Mouse (Mus musculus) kidney, embryonic 16.5 days (tissue): ENCODE results near the gene Cnih2. TPM values are rescaled to one million over a fixed set of nuclear protein-coding genes. Genes with fewer than 3 reads are reported as not detected.
A peak's percentile ranks its signal among the peaks of the same experiment; 100 is the strongest.

ENCODE experiments used
- ATAC-seq: fragments of 200-750 bp; cut with Nextera tagmentation; 2 replicates; pipeline ENCODE4 v1.8.0; 2017; ENCODE audit warnings: moderate TSS enrichment; ENCODE audit not compliant: low FRiP score, low TSS enrichment
- H3K27ac ChIP-seq: fragments of 300-500 bp; sonication (generic); 2 replicates; pipeline ENCODE4 v1.5.1; 2014; ENCODE audit warnings: low read length
- H3K27me3 ChIP-seq: fragments of 300-500 bp; sonication (generic); 2 replicates; pipeline ENCODE4 v1.6.1; 2014; ENCODE audit warnings: low read length, control low read depth, mixed read lengths; ENCODE audit not compliant: insufficient read depth
- H3K36me3 ChIP-seq: fragments of 300-500 bp; sonication (generic); 2 replicates; pipeline ENCODE4 v1.6.1; 2014; ENCODE audit warnings: low read length, control low read depth, mixed read lengths; ENCODE audit not compliant: insufficient read depth
- H3K4me1 ChIP-seq: fragments of 300-500 bp; sonication (generic); 2 replicates; pipeline ENCODE4 v1.6.1; 2014; ENCODE audit warnings: low read length, control low read depth, mixed read lengths; ENCODE audit not compliant: insufficient read depth
- H3K4me2 ChIP-seq: fragments of 300-500 bp; sonication (generic); replicated peaks from 2 replicates; pipeline ENCODE4 v1.6.1; 2014; ENCODE audit warnings: low read depth, low read length
- H3K4me3 ChIP-seq: fragments of 300-500 bp; sonication (generic); 2 replicates; pipeline ENCODE4 v1.5.1; 2014; ENCODE audit warnings: mild to moderate bottlenecking, low read length
- H3K9ac ChIP-seq: fragments of 300-500 bp; sonication (generic); replicated peaks from 2 replicates; pipeline ENCODE4 v1.6.1; 2014; ENCODE audit warnings: low read length
- H3K9me3 ChIP-seq: fragments of 300-500 bp; sonication (generic); 2 replicates; pipeline ENCODE4 v1.6.1; 2016; ENCODE audit warnings: low read length, control low read depth
- WGBS: fragments of 180-500 bp; shearing (Covaris S2); extraction: QIAGEN DNeasy Blood & Tissue Kit; methylation state at CpG from one replicate; pipeline ENCODE4 v1.1.7; 2014; 5-methylcytosine and 5-hydroxymethylcytosine counted together
- polyA plus RNA-seq: library from polyadenylated mRNA; unstranded; fragments of >200 nt; fragmentation: Nextera tagmentation; extraction: Ambion mirVana; gene quantifications from 2 replicates; pipeline ENCODE4 v1.2.1, GENCODE M21; 2015

The Cnih2 gene
- polyA plus RNA-seq, 1 experiment from 2014 or later = 10.8 TPM

- WGBS = 80% methylated on average over 7 of the region's 7 CpGs
- peaks cover 22% of the 10 kb centered on the region for H3K27me3 ChIP-seq
- peak overlapping the region; percentile 42 for H3K9ac ChIP-seq
These were observed 28.3 kb downstream of the Cnih2 start for GRCm38 (mm10) chr19:5069978-5070377.

GRCm38 (mm10) chr19:5069486-5069885 is 28.8 kb downstream of the Cnih2 start:
- Histone ChIP-seq H3K27me3 (peaks cover 22% of the 10 kb centered on the region), H3K4me3 (peak overlapping the region; percentile 62), H3K4me1 (peaks cover 58% of the 10 kb centered on the region), H3K9ac (no peak overlapping the region), H3K4me2 (peak overlapping the region; percentile 77), H3K27ac (no peak overlapping the region), H3K36me3 (no peaks in the 10 kb centered on the region), H3K9me3 (no peaks in the 10 kb centered on the region)
- no peak for ATAC-seq
- 74% methylated on average over 5 of the region's 5 CpGs for WGBS

More at GRCm38 (mm10) chr19:5069978-5070377, 28.3 kb downstream of the Cnih2 start:
- no peaks in the 10 kb centered on the region for H3K9me3 ChIP-seq
- H3K27ac ChIP-seq = 0 out of 2 replicates have a peak overlapping the region, but pooled peaks have one; percentile 54
- H3K4me2 ChIP-seq = peak overlapping the region; percentile 77
- ATAC-seq = no peak
- no peaks in the 10 kb centered on the region for H3K36me3 ChIP-seq
- peaks cover 55% of the 10 kb centered on the region for H3K4me1 ChIP-seq
- H3K4me3 ChIP-seq = peak overlapping the region; percentile 62

GRCm38 (mm10) chr19:5068570-5069234 is 29.6 kb downstream of the Cnih2 start:
- Histone ChIP-seq H3K9ac (peak overlapping the region; percentile 78), H3K27ac (peak overlapping the region; percentile 56), H3K4me1 (peaks cover 58% of the 10 kb centered on the region), H3K9me3 (no peaks in the 10 kb centered on the region), H3K4me2 (peak overlapping the region; percentile 77), H3K4me3 (peak overlapping the region; percentile 62), H3K27me3 (peaks cover 22% of the 10 kb centered on the region), H3K36me3 (no peaks in the 10 kb centered on the region)
- no peak for ATAC-seq
- 21% methylated on average over 21 of the region's 21 CpGs for WGBS

- peak within 1 kb of the TSS; percentile 62 for H3K4me3 ChIP-seq
- peak within 1 kb of the TSS; percentile 78 for H3K9ac ChIP-seq
- 2% methylated on average over 43 of the region's 56 CpGs for WGBS
- peaks cover 58% of the 10 kb centered on the region for H3K4me1 ChIP-seq
- H3K4me2 ChIP-seq = peak within 1 kb of the TSS; percentile 77
- peak; percentile 64 for ATAC-seq
- peaks cover 20% of the 10 kb centered on the region for H3K27me3 ChIP-seq
- H3K27ac ChIP-seq = peak within 1 kb of the TSS; percentile 94
- no peaks in the 10 kb centered on the region for H3K9me3 ChIP-seq
- no peaks in the 10 kb centered on the region for H3K36me3 ChIP-seq
These were observed 30.3 kb downstream of the Cnih2 start, which contains the start of gene Cd248 for GRCm38 (mm10) chr19:5067867-5068569. Gene Cd248, plus strand, starts transcription at chr19:5068078.

GRCm38 (mm10) chr19:5067040-5067799 is 31.1 kb downstream of the Cnih2 start:
- Histone ChIP-seq H3K36me3 (no peaks in the 10 kb centered on the region), H3K4me3 (peak overlapping the region; percentile 62), H3K9ac (peak overlapping the region; percentile 78), H3K4me2 (peak overlapping the region; percentile 77), H3K27ac (peak overlapping the region; percentile 94), H3K27me3 (peaks cover 20% of the 10 kb centered on the region), H3K4me1 (peaks cover 51% of the 10 kb centered on the region), H3K9me3 (no peaks in the 10 kb centered on the region)
- WGBS = 6% methylated on average over 15 of the region's 15 CpGs
- ATAC-seq = peak; percentile 8; the same call in 1 of the 2 replicates

- Histone ChIP-seq H3K27ac (no peak overlapping the region), H3K4me2 (no peak overlapping the region), H3K27me3 (peaks cover 15% of the 10 kb centered on the region), H3K4me3 (no peak overlapping the region), H3K4me1 (peaks cover 54% of the 10 kb centered on the region), H3K9ac (no peak overlapping the region), H3K9me3 (no peaks in the 10 kb centered on the region), H3K36me3 (no peaks in the 10 kb centered on the region)
- WGBS = 54% methylated on average over 7 of the region's 7 CpGs
- ATAC-seq = no peak
These were observed 33.2 kb downstream of the Cnih2 start for GRCm38 (mm10) chr19:5065104-5065503.

- WGBS = 55% methylated on average over 6 of the region's 6 CpGs
- ATAC-seq = no peak
- peaks cover 3% of the 10 kb centered on the region; the same call in 1 of the 2 replicates for H3K27me3 ChIP-seq
- H3K36me3 ChIP-seq = no peaks in the 10 kb centered on the region
- no peak overlapping the region for H3K4me3 ChIP-seq
- peaks cover 52% of the 10 kb centered on the region for H3K4me1 ChIP-seq
- no peak overlapping the region for H3K27ac ChIP-seq
- H3K9me3 ChIP-seq = no peaks in the 10 kb centered on the region
- no peak overlapping the region for H3K4me2 ChIP-seq
- H3K9ac ChIP-seq = no peak overlapping the region
These were observed 35.9 kb downstream of the Cnih2 start for GRCm38 (mm10) chr19:5062446-5062845.

- Histone ChIP-seq H3K9ac (no peak overlapping the region), H3K9me3 (no peaks in the 10 kb centered on the region), H3K27ac (no peak overlapping the region), H3K4me2 (no peak overlapping the region), H3K4me1 (peaks cover 48% of the 10 kb centered on the region), H3K4me3 (no peak overlapping the region), H3K27me3 (no peaks in the 10 kb centered on the region), H3K36me3 (no peaks in the 10 kb centered on the region)
- 90% methylated on average over 5 of the region's 5 CpGs for WGBS
- no peak for ATAC-seq
These were observed 36.3 kb downstream of the Cnih2 start for GRCm38 (mm10) chr19:5062041-5062440.

- peak overlapping the region; percentile 14; the same call in 1 of the 2 replicates for H3K9ac ChIP-seq
- peaks cover 51% of the 10 kb centered on the region for H3K4me1 ChIP-seq
- peak overlapping the region; percentile 83 for H3K27ac ChIP-seq
- 0 out of 2 replicates have a peak, but pooled peaks have one; percentile 14 for ATAC-seq
- H3K9me3 ChIP-seq = no peaks in the 10 kb centered on the region
- WGBS = 52% methylated on average over 5 of the region's 5 CpGs
- H3K36me3 ChIP-seq = no peaks in the 10 kb centered on the region
- no peak overlapping the region for H3K4me3 ChIP-seq
- no peaks in the 10 kb centered on the region for H3K27me3 ChIP-seq
- H3K4me2 ChIP-seq = no peak overlapping the region
These were observed 37.7 kb downstream of the Cnih2 start for GRCm38 (mm10) chr19:5060365-5061330.
